Mouse (Mus musculus) olfactory bulb, adult 2 months (tissue): ENCODE measurements around the gene Dnajc25.

Source experiments
- CTCF ChIP-seq: fragments of 200-500 bp; IDR thresholded peaks from 2 replicates; pipeline ENCODE4 v1.5.1; 2012; ENCODE audit warnings: low read depth, mild to moderate bottlenecking, low read length, moderate library complexity; ENCODE audit not compliant: insufficient read depth
- POLR2A ChIP-seq: fragments of 200-500 bp; IDR thresholded peaks from 2 replicates; pipeline ENCODE4 v1.6.1; 2012; ENCODE audit warnings: mild to moderate bottlenecking, low read depth, low read length, moderate library complexity; ENCODE audit not compliant: insufficient read depth

GRCm38 (mm10) chr4:58992195-58992594, 2.7 kb upstream of the Dnajc25 start:
- TF ChIP-seq CTCF (no peak), POLR2A (no peak)
